Mouse (Mus musculus) heart, embryonic 16.5 days (tissue): ENCODE data around the gene Rln1. TPM values are rescaled to one million over a fixed set of nuclear protein-coding genes. Genes with fewer than 3 reads are reported as not detected.

Source experiments
- ATAC-seq: fragments of 200-750 bp; cut with Nextera tagmentation; replicated peaks from 2 replicates; pipeline ENCODE4 v1.8.0; 2017; ENCODE audit warnings: moderate number of reproducible peaks; ENCODE audit not compliant: insufficient read depth, low FRiP score; ENCODE audit errors: extremely low read depth
- H3K27ac ChIP-seq: fragments of 300-500 bp; sonication (generic); 2 replicates; pipeline ENCODE4 v1.5.1; 2014; ENCODE audit warnings: mild to moderate bottlenecking, low read length, control low read depth, moderate library complexity
- H3K27me3 ChIP-seq: fragments of 300-500 bp; sonication (generic); 2 replicates; pipeline ENCODE4 v1.6.1; 2014; ENCODE audit warnings: low read length, mixed read lengths; ENCODE audit not compliant: control insufficient read depth, insufficient read depth
- H3K36me3 ChIP-seq: fragments of 300-500 bp; sonication (generic); 2 replicates; pipeline ENCODE4 v1.6.1; 2014; ENCODE audit not compliant: control insufficient read depth, insufficient read depth
- H3K4me1 ChIP-seq: fragments of 300-500 bp; sonication (generic); 2 replicates; pipeline ENCODE4 v1.6.1; 2014; ENCODE audit warnings: low read length, mixed read lengths; ENCODE audit not compliant: control insufficient read depth, insufficient read depth
- H3K4me2 ChIP-seq: fragments of 300-500 bp; sonication (generic); 2 replicates; pipeline ENCODE4 v1.6.1; 2014; ENCODE audit warnings: low read depth, mild to moderate bottlenecking, control low read depth, low read length
- H3K4me3 ChIP-seq: fragments of 300-500 bp; sonication (generic); 2 replicates; pipeline ENCODE4 v1.5.1; 2014; ENCODE audit warnings: mild to moderate bottlenecking, control low read depth, low read length
- H3K9ac ChIP-seq: fragments of 300-500 bp; sonication (generic); 2 replicates; pipeline ENCODE4 v1.6.1; 2014; ENCODE audit warnings: low read length, control low read depth
- H3K9me3 ChIP-seq: fragments of 300-500 bp; sonication (generic); replicated peaks from 2 replicates; pipeline ENCODE4 v1.6.1; 2016; ENCODE audit warnings: low read length; ENCODE audit not compliant: control insufficient read depth
- WGBS: fragments of 180-500 bp; shearing (Covaris S2); extraction: QIAGEN DNeasy Blood & Tissue Kit; methylation state at CpG from one replicate; pipeline ENCODE4 v1.1.7; 2014; 5-methylcytosine and 5-hydroxymethylcytosine counted together
- polyA plus RNA-seq: library from polyadenylated mRNA; unstranded; fragments of >200 nt; fragmentation: Nextera tagmentation; extraction: Ambion mirVana; gene quantifications from 2 replicates; pipeline ENCODE4 v1.2.1, GENCODE M21; 2015

Gene Rln1
- polyA plus RNA-seq, 1 experiment from 2014 or later = not detected

DNA sequence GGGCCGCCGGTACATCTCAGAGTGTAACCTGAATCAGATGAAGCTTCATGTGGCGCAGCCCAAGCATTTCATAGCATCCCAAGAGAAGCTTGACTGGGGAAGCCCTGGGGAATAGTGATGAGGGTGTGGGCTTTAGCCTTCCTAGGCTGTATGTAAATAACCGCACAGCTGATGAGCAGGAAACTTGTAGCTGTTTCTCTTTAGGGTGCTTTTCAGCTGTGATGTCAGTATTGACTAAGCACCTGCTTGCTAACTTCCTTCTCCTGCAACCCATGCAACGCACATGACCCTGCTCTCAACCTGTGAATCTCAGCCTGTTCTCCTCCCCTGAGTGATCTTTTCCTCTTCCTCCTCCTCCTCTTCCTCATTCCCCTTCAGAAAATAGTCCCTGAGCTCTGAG, 29.6 kb upstream of the Rln1 start:
- H3K36me3 ChIP-seq = no peaks in the 10 kb centered on the region

GRCm38 (mm10) chr19:29363557-29363956, 29.1 kb upstream of the Rln1 start:
- no peak overlapping the region for H3K4me2 ChIP-seq
- no peak overlapping the region for H3K27ac ChIP-seq
- H3K9ac ChIP-seq = no peak overlapping the region
- H3K4me1 ChIP-seq = peaks cover 19% of the 10 kb centered on the region
- no peaks in the 10 kb centered on the region for H3K9me3 ChIP-seq
- no peaks in the 10 kb centered on the region for H3K36me3 ChIP-seq
- no peak overlapping the region for H3K4me3 ChIP-seq
- ATAC-seq = no peak
- no peaks in the 10 kb centered on the region for H3K27me3 ChIP-seq
- 78% methylated on average over 7 of the region's 7 CpGs for WGBS

More for the DNA sequence above, 29.6 kb upstream of the Rln1 start:
- Histone ChIP-seq H3K9ac (no peak overlapping the region), H3K4me1 (peaks cover 19% of the 10 kb centered on the region), H3K9me3 (no peaks in the 10 kb centered on the region), H3K27ac (no peak overlapping the region), H3K4me2 (no peak overlapping the region), H3K27me3 (no peaks in the 10 kb centered on the region), H3K4me3 (no peak overlapping the region)
- WGBS = 73% methylated on average over 5 of the region's 5 CpGs
- no peak for ATAC-seq

DNA sequence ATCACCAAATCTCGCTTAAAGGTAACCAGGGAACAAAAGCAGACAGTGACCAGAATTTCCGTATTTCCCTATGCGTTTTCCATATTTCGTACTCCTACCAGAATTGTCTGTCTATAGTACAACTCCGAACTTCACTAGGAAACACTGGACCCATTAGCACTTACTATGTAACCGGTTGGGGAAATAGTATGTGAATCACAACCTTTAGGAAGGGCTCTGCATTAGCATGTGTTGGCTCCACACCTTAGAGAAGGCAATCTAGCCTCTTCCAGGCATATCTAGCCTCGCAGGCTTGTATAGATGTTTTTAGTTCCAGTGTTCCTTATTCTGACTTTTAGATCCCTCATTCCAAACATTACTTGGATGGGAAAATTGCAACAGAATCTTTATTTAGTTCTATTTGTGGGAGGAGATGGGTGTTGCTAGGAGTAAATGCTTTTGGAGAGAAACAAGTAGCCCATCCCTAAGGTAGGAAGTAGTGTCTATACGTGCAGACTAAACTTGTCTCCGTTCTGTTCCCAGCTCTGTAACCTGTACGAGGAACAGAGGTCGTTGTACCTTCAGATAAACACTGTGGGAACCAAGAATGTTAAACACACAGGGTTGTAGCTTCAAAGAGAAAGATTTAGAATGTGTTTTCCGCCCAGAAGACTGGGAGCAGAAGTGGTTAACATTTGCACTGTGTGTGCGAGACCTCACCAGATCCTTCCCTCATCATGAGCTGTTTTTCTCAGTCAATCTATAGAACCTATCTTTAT, 27.9 kb upstream of the Rln1 start:
- peak overlapping the region; percentile 60 for H3K4me3 ChIP-seq
- peak overlapping the region; percentile 71 for H3K4me2 ChIP-seq
- 40% methylated on average over 13 of the region's 13 CpGs for WGBS
- no peaks in the 10 kb centered on the region for H3K9me3 ChIP-seq
- peaks cover 16% of the 10 kb centered on the region for H3K4me1 ChIP-seq
- peak overlapping the region; percentile 19 for H3K27ac ChIP-seq
- no peak for ATAC-seq
- no peaks in the 10 kb centered on the region for H3K36me3 ChIP-seq
- H3K27me3 ChIP-seq = no peaks in the 10 kb centered on the region
- peak overlapping the region; percentile 75 for H3K9ac ChIP-seq

DNA sequence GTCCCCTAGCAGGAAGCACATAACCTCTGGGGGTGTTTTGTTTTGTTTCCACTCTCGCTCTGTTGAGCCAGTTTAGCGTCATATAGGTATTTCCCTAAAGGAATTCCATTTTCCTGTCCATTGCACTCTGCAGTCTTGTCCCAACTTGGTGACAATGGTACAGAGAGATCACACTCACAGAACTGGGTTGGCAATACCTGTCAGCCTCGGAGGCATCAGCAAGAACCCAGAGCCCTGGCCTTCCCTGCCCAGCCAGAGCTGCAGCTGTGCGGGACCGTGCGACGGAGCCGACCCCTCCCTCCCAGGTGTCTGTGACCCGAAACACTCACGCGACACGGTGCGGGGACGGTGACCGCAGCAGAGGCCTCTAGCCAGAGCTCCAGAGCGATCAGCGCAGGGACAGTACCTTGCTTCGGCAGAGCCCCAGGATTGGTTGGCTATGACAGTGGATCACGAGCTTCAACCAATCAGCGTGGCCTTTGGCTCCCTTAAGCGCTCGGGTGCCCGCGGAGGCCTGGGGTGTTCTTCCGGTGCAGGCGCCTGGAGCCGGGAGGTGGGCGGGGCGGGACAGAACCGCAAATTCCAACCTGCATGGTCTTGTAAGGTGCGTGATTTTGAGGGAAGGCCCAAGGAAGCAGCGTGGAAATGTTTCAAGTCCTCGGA, 27.1 kb upstream of the Rln1 start:
- Histone ChIP-seq H3K9me3 (no peaks in the 10 kb centered on the region), H3K4me3 (peak overlapping the region; percentile 60), H3K36me3 (no peaks in the 10 kb centered on the region), H3K9ac (peak overlapping the region; percentile 75), H3K4me1 (peaks cover 14% of the 10 kb centered on the region), H3K27ac (no peak overlapping the region), H3K4me2 (peak overlapping the region; percentile 71), H3K27me3 (no peaks in the 10 kb centered on the region)
- WGBS = 3% methylated on average over 33 of the region's 33 CpGs
- peak; percentile 99 for ATAC-seq

DNA sequence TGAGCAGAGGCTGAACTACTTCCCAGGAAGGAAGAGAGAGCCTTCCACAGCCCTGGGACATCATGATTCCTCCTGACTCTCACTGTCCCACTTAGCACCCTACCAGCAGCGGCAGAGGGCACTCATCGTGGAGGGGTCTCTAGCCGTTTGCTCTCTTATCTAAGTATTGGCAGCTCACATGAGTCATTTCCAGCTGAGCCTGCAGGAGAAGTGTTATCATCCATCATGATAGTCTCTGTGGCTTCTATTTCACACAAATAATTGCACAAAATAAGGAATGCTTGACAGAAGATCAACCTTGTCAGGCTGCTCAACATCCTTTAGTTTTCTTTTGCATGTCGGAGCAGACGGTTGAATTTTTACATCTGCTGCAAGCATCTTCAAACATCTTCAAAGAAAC, 25.8 kb upstream of the Rln1 start:
- H3K4me3 ChIP-seq = no peak overlapping the region
- H3K27me3 ChIP-seq = no peaks in the 10 kb centered on the region
- ATAC-seq = no peak
- H3K36me3 ChIP-seq = no peaks in the 10 kb centered on the region
- H3K9me3 ChIP-seq = no peaks in the 10 kb centered on the region
- H3K4me1 ChIP-seq = peaks cover 15% of the 10 kb centered on the region
- no peak overlapping the region for H3K9ac ChIP-seq
- no peak overlapping the region for H3K27ac ChIP-seq
- WGBS = 54% methylated on average over 5 of the region's 5 CpGs
- H3K4me2 ChIP-seq = no peak overlapping the region

DNA sequence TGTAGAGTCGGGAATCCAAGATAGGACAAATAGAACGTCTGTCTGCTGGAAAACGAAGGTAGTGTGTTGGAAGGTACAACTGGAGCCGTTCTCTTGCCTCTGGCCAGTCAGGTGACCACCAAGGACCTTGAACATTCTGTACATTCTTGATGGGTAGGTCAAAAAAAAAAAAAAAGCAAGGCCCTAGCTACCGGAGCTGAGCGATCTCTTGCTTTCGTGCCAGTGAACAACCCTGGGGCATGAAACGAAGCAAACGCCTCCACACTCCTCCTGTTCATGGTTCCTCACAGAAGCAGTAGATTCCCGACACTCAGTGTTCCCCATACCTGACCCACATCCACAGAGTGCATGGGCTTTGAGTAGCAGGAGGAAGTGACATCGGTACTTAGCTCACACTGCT, 21.8 kb upstream of the Rln1 start:
- ATAC-seq = no peak
- Histone ChIP-seq H3K27me3 (no peaks in the 10 kb centered on the region), H3K36me3 (no peaks in the 10 kb centered on the region), H3K4me3 (no peak overlapping the region), H3K9ac (no peak overlapping the region), H3K9me3 (no peaks in the 10 kb centered on the region), H3K4me1 (peaks cover 8% of the 10 kb centered on the region; the same call in 1 of the 2 replicates), H3K4me2 (no peak overlapping the region), H3K27ac (no peak overlapping the region)
- WGBS = 77% methylated on average over 11 of the region's 11 CpGs

- H3K4me2 ChIP-seq = peak overlapping the region; percentile 84
- WGBS = 3% methylated on average over 20 of the region's 20 CpGs
- H3K36me3 ChIP-seq = no peaks in the 10 kb centered on the region
- peak overlapping the region; percentile 56; the same call in 1 of the 2 replicates for H3K9ac ChIP-seq
- peaks cover 3% of the 10 kb centered on the region; the same call in 1 of the 2 replicates for H3K4me1 ChIP-seq
- peak overlapping the region; percentile 52 for H3K4me3 ChIP-seq
- H3K27me3 ChIP-seq = no peaks in the 10 kb centered on the region
- H3K27ac ChIP-seq = 0 out of 2 replicates have a peak overlapping the region, but pooled peaks have one; percentile 28
- no peaks in the 10 kb centered on the region for H3K9me3 ChIP-seq
- ATAC-seq = no peak; the same call in 1 of the 2 replicates
These were observed 20.7 kb upstream of the Rln1 start for GRCm38 (mm10) chr19:29354895-29355877.

GRCm38 (mm10) chr19:29350991-29351390, 16.5 kb upstream of the Rln1 start:
- ATAC-seq = no peak
- WGBS = 49% methylated on average over 5 of the region's 5 CpGs
- Histone ChIP-seq H3K4me1 (peaks cover 3% of the 10 kb centered on the region; the same call in 1 of the 2 replicates), H3K4me2 (no peak overlapping the region), H3K27me3 (no peaks in the 10 kb centered on the region), H3K4me3 (no peak overlapping the region), H3K9me3 (no peaks in the 10 kb centered on the region), H3K9ac (no peak overlapping the region), H3K36me3 (peaks cover 3% of the 10 kb centered on the region; the same call in 1 of the 2 replicates), H3K27ac (no peak overlapping the region)
